Mouse (Mus musculus) layer of hippocampus, postnatal 10 days (tissue): ENCODE results near the gene Shc3. TPM values are rescaled to one million over a fixed set of nuclear protein-coding genes. Genes with fewer than 3 reads are reported as not detected.

Experiments
- DNase-seq, 2 experiments: peaks; one replicate each; pipeline ENCODE4 v3.0.0; 2021; ENCODE audit warnings: low spot score in 2 of 2
- total RNA-seq, 2 experiments: library from RNA; stranded (reverse); gene quantifications; 2 replicates each; pipeline ENCODE4 v1.2.3; 2021

The Shc3 gene
- total RNA-seq, 2 experiments from 2014 or later = 204 to 206 TPM

DNA sequence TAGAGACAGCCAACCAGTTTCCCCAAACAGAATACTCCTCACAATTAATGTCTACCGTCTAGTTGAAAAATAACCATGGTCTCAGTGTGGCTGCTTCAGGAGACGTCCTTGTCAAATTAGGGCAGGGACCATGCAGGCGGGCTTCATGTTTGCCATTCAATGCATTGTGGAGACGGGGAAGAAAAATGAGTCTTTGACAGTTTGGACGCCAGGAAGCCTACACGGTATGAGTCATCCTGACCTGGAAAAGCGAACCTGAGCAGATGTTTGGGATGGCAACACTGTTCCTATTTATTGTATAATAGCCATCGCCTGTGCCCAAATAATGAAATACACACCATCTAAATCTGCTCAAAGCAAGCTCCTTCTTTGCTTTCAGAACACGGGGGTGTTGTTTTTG lies 83.9 kb downstream of the Shc3 start:
- DNase-seq = no peak

DNA sequence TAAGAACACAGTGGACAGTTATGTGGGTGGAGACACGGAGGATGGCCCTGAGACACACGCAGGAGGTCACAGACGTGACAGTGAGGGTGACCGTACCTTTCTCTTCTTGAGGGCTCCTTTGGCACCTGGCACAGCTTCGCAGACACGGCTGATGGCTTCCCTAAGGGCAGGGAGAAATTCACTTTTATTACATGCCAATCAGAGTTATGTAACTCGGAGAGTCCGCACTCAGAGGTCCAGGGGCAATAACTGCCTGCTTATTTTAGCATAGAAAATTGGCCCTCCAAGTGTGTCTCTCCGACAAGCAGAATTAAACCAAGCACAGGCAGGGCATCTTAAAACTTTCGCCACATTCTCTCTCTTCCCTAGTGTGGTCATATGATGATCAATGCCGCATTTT lies 86.4 kb downstream of the Shc3 start:
- no peak for DNase-seq

DNA sequence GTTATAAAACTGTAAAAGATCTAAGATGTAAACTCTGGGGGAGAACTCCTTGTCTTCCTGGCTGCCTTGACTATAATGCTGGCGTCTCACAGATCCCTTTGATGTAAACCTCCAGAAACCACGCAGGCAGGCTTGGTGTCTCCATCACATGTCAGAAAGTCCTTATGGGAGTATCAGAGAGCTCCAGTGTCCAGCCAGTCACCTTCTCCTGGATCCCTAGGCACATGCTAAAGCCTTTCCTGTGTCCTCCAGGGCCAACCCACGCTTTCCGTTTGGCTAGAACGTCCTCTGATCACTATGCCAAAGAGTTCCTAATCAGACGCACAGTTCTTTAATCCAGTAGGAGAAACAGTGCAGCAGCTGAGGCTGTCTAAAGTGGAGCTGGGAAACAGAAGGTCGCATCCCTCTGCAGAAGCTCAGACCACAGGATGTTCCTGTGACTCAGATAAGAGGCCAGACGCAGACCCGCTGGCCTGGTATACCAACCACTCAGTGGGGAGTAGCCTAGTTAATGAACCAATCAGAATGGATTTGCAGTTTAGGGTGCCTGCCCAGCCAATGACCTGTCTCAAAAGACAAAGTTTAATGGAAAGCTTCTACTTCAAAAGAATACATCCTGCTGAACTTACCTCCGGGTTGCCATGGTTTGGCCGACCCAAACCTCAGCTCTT lies 88.7 kb downstream of the Shc3 start:
- DNase-seq = no peak

DNA sequence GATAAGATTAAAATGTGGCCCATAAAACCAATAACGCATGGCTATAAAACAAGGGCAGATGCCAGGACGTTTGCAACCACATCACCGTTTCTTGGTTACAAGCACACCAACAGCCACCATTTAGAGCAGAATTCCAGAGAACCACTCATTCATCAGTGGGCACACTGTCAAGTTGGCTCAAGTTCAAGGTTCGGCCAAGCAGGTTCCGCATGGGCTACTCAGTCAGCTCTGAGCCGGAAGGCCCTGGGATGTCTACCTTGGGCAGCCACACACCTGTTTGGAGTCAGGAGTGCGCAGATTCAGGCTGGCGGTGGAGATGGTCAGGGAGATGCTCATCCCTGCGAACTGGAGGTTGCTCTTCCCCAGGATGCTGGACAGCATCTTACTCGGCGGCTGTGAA lies 89.4 kb downstream of the Shc3 start:
- DNase-seq = peak; percentile 50 to 64

DNA sequence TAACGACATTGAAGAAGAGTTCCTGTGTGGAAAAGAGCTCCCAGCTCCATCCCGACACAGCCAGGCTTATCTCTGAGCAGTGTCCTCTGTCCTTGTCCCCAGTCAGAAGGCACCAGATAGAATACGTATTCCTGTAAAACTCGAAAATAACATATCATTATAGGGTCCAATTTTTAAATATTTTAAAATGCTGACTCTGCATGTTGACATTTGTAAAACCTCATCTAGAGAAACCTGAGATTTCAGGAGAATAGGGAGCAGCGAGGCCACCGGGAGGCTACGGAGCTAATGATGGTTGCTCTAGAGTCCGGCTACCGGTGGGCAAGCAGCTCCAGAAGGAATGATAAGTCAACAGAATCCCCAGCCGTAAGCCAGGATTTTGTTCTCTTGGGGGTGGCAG lies 92.2 kb downstream of the Shc3 start:
- DNase-seq = no peak

DNA sequence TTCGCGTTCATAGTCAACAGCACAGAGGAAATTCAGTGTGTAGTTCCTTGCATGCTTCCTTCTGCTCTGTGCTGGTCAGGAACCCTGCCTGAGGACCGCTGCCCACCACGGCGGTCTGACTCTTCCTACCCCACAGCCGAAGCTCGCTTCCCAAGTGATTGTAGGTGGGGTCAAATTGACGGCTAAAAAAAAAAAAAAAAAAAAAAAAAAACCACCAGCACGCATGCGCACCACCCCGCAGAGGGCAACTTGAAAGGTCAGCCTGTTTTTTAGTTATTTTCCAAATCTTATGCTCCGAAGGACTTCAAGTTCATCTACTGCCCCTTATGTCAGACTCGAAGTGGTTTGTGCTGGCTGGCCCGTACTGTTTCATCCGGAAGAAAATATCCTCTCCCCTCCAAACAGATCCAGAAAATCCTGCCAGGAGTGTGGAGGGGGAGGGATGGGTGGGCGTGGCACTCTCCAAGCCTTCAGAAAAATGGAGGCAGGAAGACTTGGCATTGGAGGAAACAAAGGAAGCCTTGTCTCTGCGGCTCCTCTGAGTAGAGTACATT lies 100.4 kb downstream of the Shc3 start:
- no peak for DNase-seq

DNA sequence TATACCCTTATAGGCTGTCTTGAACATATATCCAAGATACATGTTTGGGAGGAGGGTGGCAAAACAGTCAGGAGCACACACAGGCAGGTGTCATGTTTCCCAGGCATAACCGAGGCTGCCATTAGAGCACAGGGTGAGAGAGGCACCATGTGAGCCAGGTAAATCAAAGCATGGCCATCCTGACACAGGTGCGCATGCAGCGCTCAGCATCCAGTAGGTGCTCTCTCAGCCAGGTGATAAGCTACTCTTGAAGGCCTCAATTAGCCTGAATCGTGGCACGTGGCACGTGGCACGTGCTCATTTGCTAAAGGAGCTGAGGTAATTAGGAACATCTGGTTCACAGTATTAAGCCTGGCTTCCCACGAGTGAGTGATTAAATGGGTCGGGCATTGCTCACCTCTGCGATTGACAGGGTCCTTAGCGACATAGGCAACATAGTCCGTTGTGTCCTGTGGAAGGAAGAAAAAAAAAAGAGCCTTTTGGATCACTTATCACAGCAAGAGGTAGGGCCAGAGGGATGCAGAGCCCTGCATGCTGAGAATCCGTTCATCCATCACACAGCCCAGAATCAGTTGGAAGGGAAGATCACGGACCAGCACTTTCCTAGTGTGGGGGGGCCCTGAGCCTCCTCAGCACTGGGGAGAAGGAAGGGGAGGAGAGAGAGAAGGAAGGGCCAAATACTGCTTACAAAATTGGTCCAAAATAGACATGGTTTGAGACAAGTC lies 102.9 kb downstream of the Shc3 start:
- no peak for DNase-seq

DNA sequence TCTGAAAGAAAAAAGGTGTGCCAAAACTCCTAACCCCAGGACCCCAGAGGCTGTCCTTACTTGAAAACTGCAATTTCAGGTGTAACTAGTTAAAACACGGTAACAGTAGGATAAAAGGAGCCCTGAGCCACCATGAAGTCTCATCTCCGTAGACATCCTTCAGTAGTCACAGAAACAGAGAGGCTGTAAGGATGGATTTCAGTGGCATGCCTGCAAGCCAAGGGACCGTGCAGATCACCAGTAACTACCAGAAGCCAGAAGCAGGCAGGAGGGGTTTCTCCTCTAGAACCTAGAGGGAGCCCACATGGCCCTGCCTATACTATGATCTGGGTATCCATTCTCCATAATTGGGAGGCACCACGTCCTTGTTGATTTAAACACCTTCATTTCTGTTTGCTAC lies 104.9 kb downstream of the Shc3 start:
- no peak for DNase-seq

DNA sequence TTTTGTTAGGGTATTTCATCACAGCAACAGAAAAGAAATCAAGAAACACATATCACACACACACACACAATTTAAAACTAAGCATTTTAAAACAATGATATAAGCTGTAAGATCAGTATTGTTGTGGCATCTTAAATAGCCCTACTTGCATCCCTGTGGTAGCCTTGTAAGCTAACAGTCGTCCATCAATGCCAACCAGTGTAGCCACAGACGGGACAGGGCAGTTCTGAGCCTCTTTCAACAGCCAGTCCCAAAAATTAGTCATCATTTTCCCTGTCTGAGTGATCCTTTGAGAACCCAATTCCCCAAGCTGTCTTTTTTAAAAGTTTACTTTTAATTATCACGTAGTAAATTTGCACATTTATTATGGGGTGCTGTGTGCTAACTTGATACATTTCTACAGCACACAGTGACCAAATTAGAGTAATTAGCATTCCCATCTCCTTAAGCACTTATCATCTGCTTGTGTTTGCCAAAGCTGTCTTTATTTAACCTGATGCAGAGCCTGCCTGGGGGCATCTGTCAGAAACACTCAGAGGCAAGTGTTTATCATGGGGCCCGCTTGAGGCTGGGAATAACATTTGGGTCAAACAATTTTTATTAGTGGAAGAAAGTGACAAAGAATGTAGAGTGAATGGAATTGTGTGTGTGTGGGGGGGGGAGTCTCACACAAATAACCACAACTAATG lies 112.9 kb downstream of the Shc3 start:
- no peak for DNase-seq

DNA sequence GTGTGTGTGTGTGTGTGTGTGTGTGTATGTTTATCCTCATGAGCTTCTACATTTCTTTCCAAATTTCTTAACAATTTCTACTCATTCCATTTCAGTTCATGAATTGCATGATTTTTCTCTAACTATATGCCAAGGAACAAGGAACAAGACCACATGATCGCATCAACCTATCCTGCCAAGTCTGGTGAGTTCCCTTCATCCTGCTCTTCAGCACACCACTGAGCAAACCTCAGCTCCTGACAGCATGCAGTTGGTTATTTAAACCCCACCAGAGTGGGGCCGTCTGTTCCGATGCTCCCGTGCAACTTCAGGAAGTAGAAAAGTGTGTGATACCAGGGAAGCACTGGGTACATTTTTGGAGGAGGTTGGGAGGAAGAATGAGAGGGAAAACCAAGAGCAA lies 122.7 kb downstream of the Shc3 start:
- no peak for DNase-seq

DNA sequence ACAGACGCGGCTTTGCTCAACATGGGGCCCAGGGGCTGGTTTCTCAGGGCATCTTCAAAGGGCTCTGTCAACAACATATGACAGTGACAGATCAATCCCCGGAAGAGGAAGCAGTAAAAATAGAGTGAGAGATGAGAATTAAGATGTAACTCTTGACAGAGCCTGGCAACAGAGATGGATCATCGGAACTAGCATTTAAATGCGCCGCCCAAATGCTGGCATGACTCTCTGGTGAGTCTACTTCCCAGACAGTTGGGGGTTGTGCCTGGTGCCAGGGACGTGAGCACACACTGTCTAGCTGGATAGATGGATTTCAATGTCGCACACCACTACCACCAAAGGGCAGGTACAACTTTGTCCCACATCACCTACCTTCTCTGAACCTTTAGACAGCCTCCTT lies 126.3 kb downstream of the Shc3 start:
- DNase-seq = no peak

DNA sequence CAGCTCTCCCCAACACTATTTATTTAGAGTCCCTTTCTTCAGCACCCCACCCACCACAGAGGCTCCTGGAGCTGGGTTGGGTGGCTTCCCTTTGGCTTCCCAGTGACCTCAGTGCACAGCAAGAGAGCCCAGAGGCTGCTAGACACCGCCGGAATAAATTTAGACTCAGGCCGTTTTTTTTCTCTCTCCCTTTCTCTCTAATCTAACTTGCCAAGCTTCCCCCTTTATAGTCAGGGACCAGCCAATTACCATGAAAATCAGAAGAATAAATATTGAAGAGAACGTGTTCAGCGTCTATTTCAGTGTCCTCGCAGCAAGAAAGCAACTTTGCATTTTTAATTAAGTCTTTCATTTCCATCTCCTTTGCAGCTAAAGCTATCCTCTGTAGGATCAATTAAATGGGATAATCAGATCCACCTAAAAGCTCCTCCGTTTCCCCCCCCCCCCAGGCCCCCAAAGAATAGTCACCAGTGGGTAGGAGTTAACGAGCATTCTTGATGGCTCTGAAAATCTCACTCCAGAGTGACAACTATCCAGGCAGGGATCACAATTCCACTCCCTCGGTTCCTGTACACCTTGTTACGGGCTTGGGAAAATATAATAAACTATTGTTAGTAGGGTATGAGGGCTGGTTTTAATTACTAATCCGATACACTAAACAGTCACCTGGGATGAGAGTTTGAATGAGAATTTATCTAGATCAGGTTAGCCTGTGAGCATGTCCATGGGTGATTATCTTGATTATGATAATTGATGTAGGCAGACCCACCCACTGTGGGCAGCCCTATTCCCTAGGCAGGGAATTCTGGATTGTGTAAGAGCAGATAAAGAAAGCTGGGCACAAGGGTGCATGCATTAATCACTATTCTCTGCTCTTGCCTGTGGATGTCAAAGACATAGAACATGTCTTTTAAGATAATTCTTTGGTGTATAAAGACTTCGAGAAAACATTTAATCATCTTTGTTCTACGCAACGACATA lies 131.8 kb downstream of the Shc3 start:
- no peak for DNase-seq

DNA sequence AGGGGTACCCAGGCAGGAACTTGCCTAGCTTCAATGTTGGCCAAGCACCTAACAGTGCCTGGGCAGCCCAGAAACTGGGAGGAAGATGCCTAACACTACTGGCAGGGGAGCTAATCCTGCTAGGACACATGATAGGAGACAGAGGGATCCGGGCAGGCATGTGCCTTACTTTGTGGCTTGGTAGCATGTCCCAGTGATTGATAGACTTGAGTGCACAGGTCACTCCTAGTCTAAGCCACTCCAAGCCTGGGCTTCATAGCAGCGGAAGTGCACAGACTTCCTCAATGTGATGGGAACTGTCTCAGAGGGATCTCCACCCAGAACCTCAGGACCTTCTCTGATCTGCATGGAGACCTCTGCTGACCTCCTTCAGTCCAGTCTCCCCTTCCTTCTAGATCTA lies 134.1 kb downstream of the Shc3 start:
- DNase-seq = no peak

DNA sequence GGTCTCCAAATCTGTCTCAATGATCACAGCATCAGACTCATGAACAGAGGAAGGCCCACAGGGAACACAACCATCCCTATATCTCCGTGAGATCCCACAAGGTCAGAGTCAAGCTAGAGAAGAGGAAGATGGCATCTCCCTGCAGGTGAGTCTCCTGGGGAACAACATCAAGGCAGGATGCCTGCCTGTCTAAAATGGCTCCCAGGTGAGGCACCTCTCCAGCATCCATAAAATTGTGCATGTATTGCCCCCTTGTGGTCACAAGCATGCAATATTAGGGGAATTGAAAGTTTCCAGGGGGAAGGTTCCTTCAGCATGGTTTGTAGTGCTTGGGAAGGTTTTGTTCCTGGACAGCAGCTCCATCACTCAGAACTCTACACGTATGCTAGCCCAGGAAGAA lies 134.8 kb downstream of the Shc3 start:
- no peak for DNase-seq

DNA sequence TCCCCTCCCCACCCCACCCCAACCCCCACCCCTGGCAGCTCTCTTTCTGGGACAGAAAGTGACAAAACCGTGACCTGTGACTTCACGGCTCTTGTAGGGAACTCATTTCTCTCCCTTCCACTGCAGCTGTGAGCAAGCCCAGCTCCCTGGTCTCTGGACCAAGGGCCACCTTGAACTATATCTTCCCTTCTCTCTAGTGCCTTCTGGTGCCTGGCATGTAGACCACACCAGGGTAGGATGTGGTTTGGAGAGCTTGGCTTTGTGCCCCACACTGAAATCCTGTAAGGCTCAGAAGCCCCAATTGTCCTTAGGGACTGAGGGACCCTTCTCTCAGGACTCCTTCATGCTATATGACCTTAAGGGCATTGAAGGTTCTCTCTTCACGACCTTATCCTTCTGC lies 135.8 kb downstream of the Shc3 start:
- no peak for DNase-seq

DNA sequence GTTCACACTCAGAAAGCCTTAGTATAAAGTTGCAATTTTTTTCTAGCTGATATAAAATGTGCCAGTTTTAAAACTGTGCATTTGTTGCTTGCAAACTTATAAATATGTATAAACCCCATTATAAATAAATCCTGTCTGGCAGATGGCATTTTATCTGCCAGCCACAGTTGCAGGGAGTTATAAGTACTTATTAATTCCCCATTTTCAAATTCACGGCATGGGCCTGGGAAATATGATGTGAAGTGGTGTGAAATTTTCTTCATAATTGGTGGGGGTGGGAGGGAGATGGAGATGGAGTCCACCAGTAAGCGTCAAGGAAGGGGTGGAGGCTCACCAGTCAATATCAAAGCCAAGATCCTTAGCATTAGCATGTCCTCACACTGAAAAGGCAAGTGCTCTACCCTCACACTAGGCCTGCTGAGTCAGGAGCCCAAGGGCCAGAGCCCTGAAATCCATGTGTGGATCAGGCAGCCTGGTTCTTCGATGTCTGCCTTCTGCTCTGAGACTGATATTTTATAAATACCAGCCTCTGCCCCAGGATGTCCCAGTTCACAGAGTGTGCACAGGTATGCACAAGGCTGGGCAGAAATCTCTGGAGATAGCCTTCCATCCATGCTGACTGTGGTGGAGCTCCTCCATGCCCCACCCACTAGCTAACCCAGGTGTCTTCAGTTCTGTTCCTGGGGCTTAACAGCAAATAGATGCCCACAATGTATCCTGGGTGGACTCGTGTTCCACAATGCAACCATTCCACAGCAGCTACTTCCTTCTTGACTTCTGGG lies 143.4 kb downstream of the Shc3 start:
- no peak for DNase-seq

DNA sequence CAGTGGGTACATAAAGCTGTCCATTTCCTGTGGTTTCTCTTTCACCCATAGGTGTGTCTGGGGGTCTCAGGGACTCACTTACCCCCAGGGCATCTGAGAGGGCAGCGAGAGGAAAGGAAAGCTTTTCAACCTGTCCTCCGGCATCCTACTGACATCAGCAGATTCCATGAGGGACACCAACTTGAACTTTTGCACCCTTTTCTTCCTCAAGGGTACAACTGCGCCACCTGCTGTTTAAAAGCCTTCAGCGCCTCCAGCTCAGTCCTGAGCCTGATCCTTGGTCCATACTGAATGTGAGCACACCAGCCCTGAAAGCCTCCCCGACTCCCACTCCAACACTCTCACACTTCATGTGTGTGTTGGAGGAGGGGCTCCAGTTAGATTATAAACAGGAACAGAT lies 144.6 kb downstream of the Shc3 start:
- DNase-seq = peak; percentile 65 to 68

DNA sequence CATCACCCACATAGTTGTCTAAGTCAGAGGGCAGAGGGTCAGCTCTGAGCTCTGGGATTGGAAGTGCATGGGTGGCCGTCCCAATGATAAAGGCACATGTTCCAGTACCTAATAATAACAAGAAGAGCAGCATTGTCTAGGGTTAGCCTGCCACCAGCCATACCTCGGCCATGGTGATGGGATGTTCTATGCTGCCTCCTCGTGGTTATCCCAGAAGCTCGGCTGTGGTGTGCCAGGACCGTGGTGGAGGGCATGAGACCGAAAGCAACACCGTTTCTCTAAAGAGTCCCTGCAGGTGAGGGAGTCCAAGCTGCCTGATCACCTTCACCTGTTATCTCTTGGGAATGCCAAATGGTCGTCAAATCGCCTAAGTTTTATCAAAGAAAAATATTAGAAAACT lies 145.6 kb downstream of the Shc3 start:
- no peak for DNase-seq

DNA sequence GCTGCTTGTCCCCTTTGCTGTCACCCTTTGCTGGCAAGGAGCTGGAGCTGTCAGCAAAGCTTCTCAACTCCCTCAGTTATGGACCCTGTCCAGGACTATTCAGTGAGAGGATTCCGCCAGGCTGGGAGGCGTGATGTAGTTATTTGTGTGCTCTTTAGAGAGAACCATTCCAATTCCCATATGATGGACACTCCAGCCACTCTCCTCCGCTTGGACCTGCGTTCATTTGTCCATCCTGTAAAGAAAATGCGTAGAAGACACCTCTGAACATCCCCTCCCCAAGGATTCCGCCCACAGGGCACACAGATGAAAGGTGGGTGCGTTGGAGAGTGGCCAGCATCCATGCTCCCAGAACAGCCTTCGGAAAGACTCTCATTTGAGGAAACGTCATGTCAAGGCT lies 148.4 kb downstream of the Shc3 start:
- peak in 1 of 2 experiments; percentile 45 for DNase-seq

DNA sequence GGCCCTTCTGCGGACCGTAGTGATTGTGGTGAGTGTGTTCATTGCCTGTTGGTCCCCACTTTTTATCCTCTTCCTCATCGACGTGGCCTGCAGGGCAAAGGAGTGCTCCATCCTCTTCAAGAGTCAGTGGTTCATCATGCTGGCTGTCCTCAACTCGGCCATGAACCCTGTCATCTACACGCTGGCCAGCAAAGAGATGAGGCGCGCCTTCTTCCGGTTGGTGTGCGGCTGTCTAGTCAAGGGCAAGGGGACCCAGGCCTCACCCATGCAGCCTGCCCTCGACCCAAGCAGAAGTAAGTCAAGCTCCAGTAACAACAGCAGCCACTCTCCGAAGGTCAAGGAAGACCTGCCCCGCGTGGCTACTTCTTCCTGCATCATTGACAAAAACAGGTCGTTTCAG lies 149.7 kb downstream of the Shc3 start:
- no peak for DNase-seq
